Mouse (Mus musculus) CH12.LX (cell line): Measurements from ENCODE around the gene Coq8a. TPM values are rescaled to one million over a fixed set of nuclear protein-coding genes. Genes with fewer than 3 reads are reported as not detected.

Experiments
- DNase-seq: peaks from one replicate; pipeline ENCODE4 v3.0.0-alpha.2; 2013; ENCODE audit errors: extremely low read depth
- H3K27ac ChIP-seq: 2 replicates; pipeline ENCODE4 v1.5.1; 2012; ENCODE audit warnings: low read depth, mild to moderate bottlenecking, control low read depth, moderate library complexity; ENCODE audit not compliant: insufficient read depth
- H3K27me3 ChIP-seq: replicated peaks from 2 replicates; pipeline ENCODE3; 2012; ENCODE audit warnings: inconsistent platforms
- H3K36me3 ChIP-seq, 2 experiments: replicated peaks in 1 of 2; 2 replicates each; pipeline versions ENCODE3 to v1.6.1; 2012; ENCODE audit warnings: inconsistent platforms in 1 of 2, low read length in 1 of 2, mild to moderate bottlenecking in 1 of 2, mixed read lengths in 1 of 2, moderate library complexity in 1 of 2; ENCODE audit not compliant: control insufficient read depth in 1 of 2, insufficient read depth in 1 of 2
- H3K4me1 ChIP-seq, 2 experiments: 2 replicates each; pipeline ENCODE4 v1.6.1; 2012; ENCODE audit warnings: inconsistent platforms in 1 of 2, moderate library complexity in 1 of 2; ENCODE audit not compliant: insufficient read depth in 2 of 2, control insufficient read depth in 1 of 2
- H3K4me2 ChIP-seq: 2 replicates; pipeline ENCODE4 v1.6.1; 2012; ENCODE audit warnings: low read depth, mild to moderate bottlenecking, control low read depth; ENCODE audit not compliant: poor library complexity, insufficient read depth, severe bottlenecking
- H3K4me3 ChIP-seq, 3 experiments: fragments of 150-350 bp in 1 of 3; sonication (generic) in 1 of 3; replicated peaks in 1 of 3; 2 replicates each; pipeline versions ENCODE3 to v1.5.1; 2011 to 2012; ENCODE audit warnings: low read depth in 2 of 3, low read length in 2 of 3, mild to moderate bottlenecking in 2 of 3, moderate library complexity in 2 of 3, control low read depth in 1 of 3, improper control_type of control experiment in 1 of 3, inconsistent platforms in 1 of 3, mixed read lengths in 1 of 3; ENCODE audit not compliant: poor library complexity in 1 of 3
- H3K79me2 ChIP-seq: replicated peaks from 2 replicates; pipeline ENCODE4 v1.6.1; 2012; ENCODE audit warnings: mild to moderate bottlenecking, moderate library complexity; ENCODE audit not compliant: control insufficient read depth, poor library complexity, insufficient read depth, severe bottlenecking; ENCODE audit errors: extremely low read depth
- H3K9ac ChIP-seq: 2 replicates; pipeline ENCODE4 v1.6.1; 2012; ENCODE audit warnings: low read depth, mild to moderate bottlenecking, control low read depth, moderate library complexity; ENCODE audit not compliant: insufficient read depth
- H3K9me3 ChIP-seq: replicated peaks from 2 replicates; pipeline ENCODE3; 2012; ENCODE audit warnings: low read length, inconsistent platforms, mixed read lengths
- BHLHE40 ChIP-seq: IDR thresholded peaks from 2 replicates; pipeline ENCODE4 v1.6.1; 2011; ENCODE audit warnings: mild to moderate bottlenecking, low read depth, low read length, improper control_type of control experiment
- CTCF ChIP-seq, 2 experiments: IDR thresholded peaks in 1 of 2; conservative IDR thresholded peaks in 1 of 2; 2 replicates each; pipeline ENCODE4 v1.5.1; 2011 to 2012; ENCODE audit warnings: low read depth in 2 of 2, low read length in 2 of 2, improper control_type of control experiment in 1 of 2, inconsistent platforms in 1 of 2, mild to moderate bottlenecking in 1 of 2, moderate library complexity in 1 of 2
- ELF1 ChIP-seq: IDR thresholded peaks from 2 replicates; pipeline ENCODE4 v1.6.1; 2014; ENCODE audit warnings: low read depth, mild to moderate bottlenecking, inconsistent platforms, low read length, improper control_type of control experiment
- EP300 ChIP-seq: IDR thresholded peaks from 2 replicates; pipeline ENCODE4 v1.6.1; 2011; ENCODE audit warnings: low read length, improper control_type of control experiment
- GABPA ChIP-seq: IDR thresholded peaks from 2 replicates; pipeline ENCODE4 v1.6.1; 2012; ENCODE audit warnings: low read depth, low read length, improper control_type of control experiment, inconsistent platforms; ENCODE audit not compliant: insufficient replicate concordance
- JUND ChIP-seq: conservative IDR thresholded peaks from 2 replicates; pipeline ENCODE4 v1.6.1; 2011; ENCODE audit warnings: low read depth, low read length, improper control_type of control experiment
- MEF2A ChIP-seq: IDR thresholded peaks from 2 replicates; pipeline ENCODE4 v1.6.1; 2014; ENCODE audit warnings: low read depth, mild to moderate bottlenecking, inconsistent platforms, low read length, improper control_type of control experiment, borderline replicate concordance
- RAD21 ChIP-seq: IDR thresholded peaks from 2 replicates; pipeline ENCODE4 v1.6.1; 2011; ENCODE audit warnings: low read depth, mild to moderate bottlenecking, low read length, improper control_type of control experiment, moderate library complexity
- RCOR1 ChIP-seq: conservative IDR thresholded peaks from 2 replicates; pipeline ENCODE4 v1.6.1; 2012; ENCODE audit warnings: low read depth, mild to moderate bottlenecking, inconsistent platforms, low read length, improper control_type of control experiment
- SMC3 ChIP-seq: IDR thresholded peaks from 2 replicates; pipeline ENCODE4 v1.6.1; 2011; ENCODE audit warnings: low read depth, low read length, improper control_type of control experiment
- TCF12 ChIP-seq: IDR thresholded peaks from 2 replicates; pipeline ENCODE4 v1.6.1; 2014; ENCODE audit warnings: low read depth, mild to moderate bottlenecking, inconsistent platforms, low read length, improper control_type of control experiment
- USF2 ChIP-seq: conservative IDR thresholded peaks from 2 replicates; pipeline ENCODE4 v1.6.1; 2011; ENCODE audit warnings: low read depth, low read length, improper control_type of control experiment
- ZC3H11A ChIP-seq: IDR thresholded peaks from 2 replicates; pipeline ENCODE4 v1.6.1; 2012; ENCODE audit warnings: low read depth, mild to moderate bottlenecking, inconsistent platforms, low read length, improper control_type of control experiment
- ZNF384 ChIP-seq: IDR thresholded peaks from 2 replicates; pipeline ENCODE4 v1.6.1; 2012; ENCODE audit warnings: low read depth, low read length, improper control_type of control experiment, inconsistent platforms
- dilution Hi-C: fragments of 300-500 bp; cut with MboI; formaldehyde crosslinking; loops from 2 replicates; pipeline ENCODE4 v1.14.3; 2020; ENCODE audit warnings: low sequenced_read_pairs; ENCODE audit not compliant: extremely low pct_unique_long_range_greater_than_20kb, extremely low pct_ligation_motif_present
- in situ Hi-C: fragments of 300-500 bp; cut with MboI; formaldehyde crosslinking; loops from 3 replicates; pipeline ENCODE4 v1.14.3; 2019; ENCODE audit warnings: low sequenced_read_pairs, low pct_ligation_motif_present, low pct_unique_long_range_greater_than_20kb, mixed read lengths
- polyA plus RNA-seq: library from polyadenylated mRNA; unstranded; fragments of >175 nt; gene quantifications from 2 replicates; pipeline ENCODE4 v1.2.1, GENCODE M21; 2012; ENCODE audit warnings: low read depth; ENCODE audit not compliant: insufficient read length
- total RNA-seq, 2 experiments: library from RNA; depleted of rRNA; stranded (reverse); fragments of 300-350 nt in 1 of 2; fragments of >200 nt in 1 of 2; gene quantifications; 2 replicates each; pipeline ENCODE4 v1.2.3; 2012 to 2014

Gene Coq8a
- total and polyA plus RNA-seq, 3 experiments, result 73.4 to 237 (median 88.1) TPM

- in situ Hi-C loops, result loop anchor here (5.0 kb wide), 1 partner anchor 42 kb away; no protein-coding TSS in a partner anchor
- H3K27me3 ChIP-seq, result no peaks in the 10 kb centered on the region
- H3K9ac ChIP-seq, result no peak overlapping the region
- no peak overlapping the region for H3K4me3 ChIP-seq
- no peak for TF ChIP-seq MEF2A
- TF ChIP-seq RAD21, result peak; percentile 93
- peak; percentile 59; the same call in 1 of the 2 replicates for TF ChIP-seq ZC3H11A
- TF ChIP-seq TCF12, result no peak
- TF ChIP-seq ZNF384, result no peak
- TF ChIP-seq SMC3, result peak; percentile 92
- peak; percentile 43 to 86 for TF ChIP-seq CTCF (conservative IDR thresholded peaks at IDR 0.05 in 1 of 2, IDR thresholded peaks at IDR 0.05 in 1 of 2; ENCODE audit: low read depth in 2 of 2, low read length in 2 of 2)
- TF ChIP-seq RCOR1, result no peak
- TF ChIP-seq, all 38 proteins: peak for 4
- dilution Hi-C loops, result no loop called here
- no peak overlapping the region for H3K4me2 ChIP-seq
- peaks cover 19% of the 10 kb centered on the region for H3K79me2 ChIP-seq
- H3K9me3 ChIP-seq, result no peaks in the 10 kb centered on the region
- H3K27ac ChIP-seq, result no peak overlapping the region
- DNase-seq, result peak; percentile 56
- peaks cover 22 to 48% of the 10 kb centered on the region in 2 experiments for H3K4me1 ChIP-seq
- H3K36me3 ChIP-seq, result peaks cover 94 to 98% of the 10 kb centered on the region in 2 experiments
Observed at GRCm38 (mm10) chr1:180175167-180175566, 24.2 kb downstream of the Coq8a start.

- peaks cover 94 to 98% of the 10 kb centered on the region in 2 experiments for H3K36me3 ChIP-seq
- in situ Hi-C loops, result loop anchor here (5.0 kb wide), 1 partner anchor 43 kb away; no protein-coding TSS in a partner anchor
- no peak overlapping the region for H3K4me2 ChIP-seq
- no peak overlapping the region for H3K27ac ChIP-seq
- no peaks in the 10 kb centered on the region for H3K27me3 ChIP-seq
- TF ChIP-seq MEF2A, result no peak
- H3K4me3 ChIP-seq, result no peak overlapping the region
- no peaks in the 10 kb centered on the region for H3K9me3 ChIP-seq
- dilution Hi-C loops, result no loop called here
- H3K4me1 ChIP-seq, result peaks cover 22 to 44% of the 10 kb centered on the region in 2 experiments
- DNase-seq, result no peak
- peaks cover 15% of the 10 kb centered on the region for H3K79me2 ChIP-seq
- no peak overlapping the region for H3K9ac ChIP-seq
Observed at GRCm38 (mm10) chr1:180174718-180175117, 24.7 kb downstream of the Coq8a start.

DNA sequence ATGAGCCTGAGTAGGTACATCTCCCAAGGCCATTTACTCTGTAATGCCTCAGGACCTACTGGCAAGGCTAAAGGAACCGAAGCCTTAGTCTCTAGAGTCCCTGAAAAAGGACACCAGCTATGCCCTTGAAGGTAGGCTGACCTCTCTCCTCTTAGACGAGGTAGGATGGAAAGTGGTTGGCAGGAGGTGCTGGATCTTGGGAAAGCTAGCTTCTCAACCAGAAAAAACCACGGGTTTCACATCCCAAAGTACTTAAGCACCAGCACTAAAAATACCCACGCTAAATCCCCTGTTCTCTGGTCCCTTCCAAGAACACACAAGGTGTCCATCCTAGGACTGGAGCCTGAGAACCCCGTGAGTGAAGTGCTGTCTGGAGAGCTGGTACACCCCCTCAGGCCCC, 26.4 kb downstream of the Coq8a start:
- TF ChIP-seq ELF1 (no peak), BHLHE40 (no peak), SMC3 (no peak), JUND (no peak), ZNF384 (no peak), USF2 (no peak), GABPA (no peak), EP300 (no peak)
- Histone ChIP-seq H3K9me3 (no peaks in the 10 kb centered on the region), H3K9ac (no peak overlapping the region), H3K4me2 (no peak overlapping the region), H3K27me3 (no peaks in the 10 kb centered on the region), H3K36me3 (peaks cover 95 to 98% of the 10 kb centered on the region in 2 experiments), H3K4me1 (peaks cover 18 to 27% of the 10 kb centered on the region in 2 experiments), H3K4me3 (no peak overlapping the region), H3K79me2 (peaks cover 12% of the 10 kb centered on the region; the same call in 1 of the 2 replicates), H3K27ac (no peak overlapping the region)
- DNase-seq, result no peak
- dilution Hi-C loops (no loop called here), in situ Hi-C loops (no loop called here)
